23 mouse cellular contexts compared by ENCODE assay signal in genomic region chrX:120287502-120287901, GRCm38 (mm10). TPM values are rescaled to one million over a fixed set of nuclear protein-coding genes. Genes with fewer than 3 reads are reported as not detected.
DNase-seq lines count a peak whose midpoint lies in the region; ATAC-seq and TF ChIP-seq lines count a peak whose summit lies in the region.
"Had no signal": no experiment of that assay in that cellular context is flagged by ENCODE, and none has a peak within 500 bp of the region (broad histone marks: within the 10 kb centered on the region; RNA-seq: fewer than 3 reads in every experiment).

No protein-coding gene starts in this region.

- TF ChIP-seq CTCF in hindbrain, postnatal 0 days (IDR thresholded peaks at IDR 0.05; ENCODE audit: low read depth), result peak; percentile 51
- TF ChIP-seq CTCF in lung, embryonic 14.5 days (IDR thresholded peaks at IDR 0.05; ENCODE audit: low read depth), result 0 out of 2 replicates have a peak, but pooled peaks have one; percentile 19
- no peak for TF ChIP-seq CTCF in lung, adult 2 months (IDR thresholded peaks at IDR 0.05; ENCODE audit: insufficient read depth, low read length)
- peak; percentile 19; the same call in 1 of the 2 replicates for TF ChIP-seq CTCF in brain, embryonic 14.5 days (IDR thresholded peaks at IDR 0.05; ENCODE audit: borderline replicate concordance, extremely low read depth, insufficient read depth, insufficient read length)

- no peaks in the 10 kb centered on the region for H3K9me3 ChIP-seq in hindbrain, postnatal 0 days (ENCODE audit: low read length)
- H3K9me3 ChIP-seq in hindbrain, embryonic 11.5 days (ENCODE audit: control insufficient read depth, low read length), result no peaks in the 10 kb centered on the region
- H3K9me3 ChIP-seq in lung, embryonic 14.5 days (ENCODE audit: low read depth, low read length), result no peaks in the 10 kb centered on the region
- H3K9me3 ChIP-seq: limb, embryonic 12.5 days; midbrain, embryonic 15.5 days; neural tube, embryonic 12.5 days had no signal

- no peak for TF ChIP-seq POLR2A in lung, adult 2 months (IDR thresholded peaks at IDR 0.05; ENCODE audit: borderline replicate concordance, extremely low read depth, low read depth, low read length)
- TF ChIP-seq POLR2A in brain, embryonic 14.5 days (IDR thresholded peaks at IDR 0.05; ENCODE audit: borderline replicate concordance, extremely low read depth, insufficient read depth, insufficient read length, poor library complexity, severe bottlenecking), result no peak

- H3K36me3 ChIP-seq in hindbrain, postnatal 0 days (ENCODE audit: insufficient read depth, low read length), result no peaks in the 10 kb centered on the region
- H3K36me3 ChIP-seq in hindbrain, embryonic 11.5 days (ENCODE audit: control insufficient read depth, insufficient read depth, low read length), result no peaks in the 10 kb centered on the region
- no peaks in the 10 kb centered on the region for H3K36me3 ChIP-seq in lung, embryonic 14.5 days (ENCODE audit: insufficient read depth)
- H3K36me3 ChIP-seq: limb, embryonic 12.5 days; midbrain, embryonic 15.5 days; neural tube, embryonic 12.5 days had no signal

- H3K4me3 ChIP-seq in hindbrain, postnatal 0 days (ENCODE audit: low read length), result no peak overlapping the region
- H3K4me3 ChIP-seq in hindbrain, embryonic 11.5 days (ENCODE audit: low read depth, low read length), result no peak overlapping the region
- H3K4me3 ChIP-seq in lung, embryonic 14.5 days (ENCODE audit: low read depth, low read length), result no peak overlapping the region
- no peak overlapping the region for H3K4me3 ChIP-seq in lung, adult 2 months (replicated peaks; ENCODE audit: extremely low read depth, low read depth, low read length)
- H3K4me3 ChIP-seq: limb, embryonic 12.5 days; midbrain, embryonic 15.5 days; neural tube, embryonic 12.5 days had no signal

- ATAC-seq in hindbrain, postnatal 0 days, result no peak
- no peak for ATAC-seq in hindbrain, embryonic 11.5 days (ENCODE audit: low FRiP score)
- ATAC-seq in lung, embryonic 14.5 days (ENCODE audit: insufficient read depth), result no peak
- no peak for ATAC-seq in activated CD4-positive, CD25-positive, alpha-beta regulatory T cell, adult 4 months
- ATAC-seq: midbrain, embryonic 15.5 days had no signal

- no peak overlapping the region for H3K4me2 ChIP-seq in hindbrain, postnatal 0 days (ENCODE audit: low read depth, low read length)
- H3K4me2 ChIP-seq in hindbrain, embryonic 11.5 days (replicated peaks; ENCODE audit: low read depth, low read length), result no peak overlapping the region
- H3K4me2 ChIP-seq in lung, embryonic 14.5 days, result no peak overlapping the region
- H3K4me2 ChIP-seq: heart, embryonic 11.5 days; limb, embryonic 12.5 days; midbrain, embryonic 15.5 days; neural tube, embryonic 12.5 days had no signal

- peak; percentile 13 to 26 for DNase-seq in cerebellum, postnatal 14 days
- no peak for DNase-seq in cerebellum, adult 11 months
- DNase-seq in hindbrain, postnatal 0 days (ENCODE audit: low spot score), result peak; percentile 45
- DNase-seq in hindbrain, embryonic 11.5 days (ENCODE audit: low spot score), result no peak
- DNase-seq in lung, embryonic 14.5 days, result peak; percentile 20
- no peak for DNase-seq in lung, adult 2 months
- peak; percentile 50 for DNase-seq in brain, embryonic 14.5 days (ENCODE audit: low read depth)
- DNase-seq: adrenal gland, adult 8-10 months; gastrocnemius, postnatal 14 days; heart, postnatal 4 days; kidney, postnatal 4 days; right cerebral cortex, postnatal 4 days had no signal

- H3K9ac ChIP-seq in hindbrain, postnatal 0 days (replicated peaks; ENCODE audit: low read length), result no peak overlapping the region
- no peak overlapping the region for H3K9ac ChIP-seq in hindbrain, embryonic 11.5 days (ENCODE audit: low read depth, low read length)
- H3K9ac ChIP-seq in lung, embryonic 14.5 days, result no peak overlapping the region
- H3K9ac ChIP-seq: limb, embryonic 12.5 days; midbrain, embryonic 15.5 days; neural tube, embryonic 12.5 days had no signal

- H3K27ac ChIP-seq in hindbrain, postnatal 0 days, result no peak overlapping the region
- H3K27ac ChIP-seq in hindbrain, embryonic 11.5 days (ENCODE audit: low read depth, low read length), result no peak overlapping the region
- H3K27ac ChIP-seq in lung, embryonic 14.5 days (ENCODE audit: low read depth), result no peak overlapping the region
- H3K27ac ChIP-seq: limb, embryonic 12.5 days; macrophage; midbrain, embryonic 15.5 days; neural tube, embryonic 12.5 days had no signal

- 17% methylated on average over 1 of the region's 1 CpGs for WGBS in hindbrain, postnatal 0 days
- 31% methylated on average over 1 of the region's 1 CpGs for WGBS in hindbrain, embryonic 11.5 days
- WGBS in lung, embryonic 14.5 days, result 6% methylated on average over 1 of the region's 1 CpGs
- 10% methylated on average over 1 of the region's 1 CpGs for WGBS in lung, adult 2 months

- no peaks in the 10 kb centered on the region for H3K4me1 ChIP-seq in hindbrain, postnatal 0 days (ENCODE audit: insufficient read depth, low read length)
- H3K4me1 ChIP-seq in hindbrain, embryonic 11.5 days (replicated peaks; ENCODE audit: control insufficient read depth, insufficient read depth, low read length), result no peaks in the 10 kb centered on the region
- no peaks in the 10 kb centered on the region for H3K4me1 ChIP-seq in lung, embryonic 14.5 days (ENCODE audit: insufficient read depth)
- no peaks in the 10 kb centered on the region for H3K4me1 ChIP-seq in lung, adult 2 months (ENCODE audit: control insufficient read depth, insufficient read depth, low read length)
- H3K4me1 ChIP-seq: limb, embryonic 12.5 days had no signal

- H3K27me3 ChIP-seq in hindbrain, postnatal 0 days (ENCODE audit: insufficient read depth, low read length), result no peaks in the 10 kb centered on the region
- no peaks in the 10 kb centered on the region for H3K27me3 ChIP-seq in hindbrain, embryonic 11.5 days (ENCODE audit: control insufficient read depth, insufficient read depth, low read length)
- no peaks in the 10 kb centered on the region for H3K27me3 ChIP-seq in lung, embryonic 14.5 days (ENCODE audit: insufficient read depth, low read length)
- H3K27me3 ChIP-seq: midbrain, embryonic 15.5 days; neural tube, embryonic 12.5 days had no signal

RNA-seq across cellular contexts. Expression of gene Pcdh11x, which starts 2.6 kb away (rescaled TPM):
- 72.4 and 88.8 TPM in 2 replicates for total RNA-seq in hindbrain, postnatal 0 days (2014; rRNA removed)
- polyA plus RNA-seq in hindbrain, postnatal 0 days (2015; fragmentation: Nextera tagmentation; extraction: Ambion mirVana), result 40.4 and 43.5 TPM in 2 replicates
- polyA plus RNA-seq in hindbrain, embryonic 11.5 days (2014; fragmentation: Nextera tagmentation; extraction: Ambion mirVana), result 2.4 and 3.7 TPM in 2 replicates
- polyA plus RNA-seq in lung, embryonic 14.5 days (2014; fragmentation: Nextera tagmentation; extraction: Ambion mirVana), result 5.8 and 6.0 TPM in 2 replicates
- 0.10 and 0.11 TPM in 2 replicates for polyA plus RNA-seq in lung, adult 2 months (2012; rRNA removed)
- 6.7 and 11.4 TPM in 2 replicates for polyA plus RNA-seq in brain, embryonic 14.5 days (2012; rRNA removed)
- under 1 TPM in 1 of 2 experiments, not detected in 1; 0.21 TPM for polyA plus RNA-seq in activated CD4-positive, CD25-positive, alpha-beta regulatory T cell, adult 4 months (2017; shearing (Covaris generic))
- total RNA-seq: common myeloid progenitor, adult 5-6 weeks had no signal
- polyA plus RNA-seq: C2C12, macrophage had no signal

RNA-seq across cellular contexts. Expression of gene H2afb3, which starts 25.4 kb away (rescaled TPM):
- not detected in 2 replicates for total RNA-seq in hindbrain, postnatal 0 days (2014; rRNA removed)
- not detected in 2 replicates for polyA plus RNA-seq in hindbrain, postnatal 0 days (2015; fragmentation: Nextera tagmentation; extraction: Ambion mirVana)
- polyA plus RNA-seq in hindbrain, embryonic 11.5 days (2014; fragmentation: Nextera tagmentation; extraction: Ambion mirVana), result not detected in 2 replicates
- not detected in 2 replicates for polyA plus RNA-seq in lung, embryonic 14.5 days (2014; fragmentation: Nextera tagmentation; extraction: Ambion mirVana)
- not detected in 2 replicates for polyA plus RNA-seq in lung, adult 2 months (2012; rRNA removed)
- not detected in 2 replicates for polyA plus RNA-seq in brain, embryonic 14.5 days (2012; rRNA removed)
- not detected for polyA plus RNA-seq in activated CD4-positive, CD25-positive, alpha-beta regulatory T cell, adult 4 months (2017; shearing (Covaris generic))
- total RNA-seq: adrenal gland, adult 8-10 months; common myeloid progenitor, adult 5-6 weeks; gastrocnemius, postnatal 14 days; heart, postnatal 4 days; left cerebral cortex, adult 8-10 months had no signal
- polyA plus RNA-seq: C2C12; heart, embryonic 11.5 days; intestine, embryonic 14.5 days; limb, embryonic 12.5 days; liver, embryonic 16.5 days; macrophage; midbrain, embryonic 15.5 days; neural tube, embryonic 12.5 days had no signal

Comparison
In these comparisons a context has a peak if more than half of its experiments do, and no peak if none do; other contexts are left out.
1. DNase-seq: peak in cerebellum, postnatal 14 days (2 of 2), hindbrain, postnatal 0 days (single experiment), lung, embryonic 14.5 days (single experiment) and brain, embryonic 14.5 days (single experiment); none in cerebellum, adult 11 months (single experiment), hindbrain, embryonic 11.5 days (single experiment) and lung, adult 2 months (single experiment).